Mouse (Mus musculus) heart, postnatal 0 days (tissue): ENCODE results near the gene Fam57a. TPM values are rescaled to one million over a fixed set of nuclear protein-coding genes. Genes with fewer than 3 reads are reported as not detected.
A peak's percentile ranks its signal among the peaks of the same experiment; 100 is the strongest.

Experiments
- ATAC-seq: fragments of 200-750 bp; cut with Nextera tagmentation; 2 replicates; pipeline ENCODE4 v1.8.0; 2017; ENCODE audit warnings: low read depth, moderate number of reproducible peaks, moderate library complexity; ENCODE audit not compliant: insufficient read depth
- DNase-seq: peaks from one replicate; pipeline ENCODE4 v3.0.0-alpha.2; 2016; ENCODE audit warnings: low spot score
- H3K27ac ChIP-seq: fragments of 300-500 bp; sonication (generic); 2 replicates; pipeline ENCODE4 v1.5.1; 2014; ENCODE audit warnings: low read depth, mild to moderate bottlenecking
- H3K27me3 ChIP-seq: fragments of 300-500 bp; sonication (generic); 2 replicates; pipeline ENCODE4 v1.6.1; 2014; ENCODE audit warnings: low read length, mixed read lengths; ENCODE audit not compliant: control insufficient read depth, insufficient read depth
- H3K36me3 ChIP-seq: fragments of 300-500 bp; sonication (generic); replicated peaks from 2 replicates; pipeline ENCODE4 v1.6.1; 2014; ENCODE audit warnings: low read length, mixed read lengths; ENCODE audit not compliant: control insufficient read depth, insufficient read depth
- H3K4me1 ChIP-seq: fragments of 300-500 bp; sonication (generic); 2 replicates; pipeline ENCODE4 v1.6.1; 2014; ENCODE audit warnings: antibody characterized with exemption; ENCODE audit not compliant: control insufficient read depth, insufficient read depth
- H3K4me2 ChIP-seq: fragments of 300-500 bp; sonication (generic); 2 replicates; pipeline ENCODE4 v1.6.1; 2014; ENCODE audit warnings: low read depth, mild to moderate bottlenecking, low read length, moderate library complexity
- H3K4me3 ChIP-seq: fragments of 300-500 bp; sonication (generic); 2 replicates; pipeline ENCODE4 v1.5.1; 2014; ENCODE audit warnings: low read depth, low read length
- H3K9ac ChIP-seq: fragments of 300-500 bp; sonication (generic); replicated peaks from 2 replicates; pipeline ENCODE4 v1.6.1; 2014; ENCODE audit warnings: low read depth, low read length, mixed read lengths
- H3K9me3 ChIP-seq: fragments of 300-500 bp; sonication (generic); replicated peaks from 2 replicates; pipeline ENCODE4 v1.6.1; 2016; ENCODE audit warnings: low read length; ENCODE audit not compliant: control insufficient read depth
- CTCF ChIP-seq: IDR thresholded peaks from 2 replicates; pipeline ENCODE4 v1.5.1; 2016; ENCODE audit warnings: antibody characterized with exemption, control low read depth, low read depth
- EP300 ChIP-seq: IDR thresholded peaks from 2 replicates; pipeline ENCODE4 v1.6.1; 2016; ENCODE audit warnings: antibody characterized with exemption, low read depth
- WGBS: fragments of 180-500 bp; shearing (Covaris S2); extraction: QIAGEN DNeasy Blood & Tissue Kit; methylation state at CpG from one replicate; pipeline ENCODE4 v1.1.7; 2014; 5-methylcytosine and 5-hydroxymethylcytosine counted together
- polyA plus RNA-seq: library from polyadenylated mRNA; unstranded; fragments of >200 nt; fragmentation: Nextera tagmentation; extraction: Ambion mirVana; gene quantifications from 2 replicates; pipeline ENCODE4 v1.2.1, GENCODE M21; 2015
- total RNA-seq: library from RNA; depleted of rRNA; stranded (reverse); fragments of >200 nt; gene quantifications from 2 replicates; pipeline ENCODE4 v1.2.3, GENCODE M21; 2014; ENCODE audit warnings: low replicate concordance

Gene Fam57a
- total and polyA plus RNA-seq, 2 experiments from 2014 or later, result 10.5 to 14.8 TPM

DNA sequence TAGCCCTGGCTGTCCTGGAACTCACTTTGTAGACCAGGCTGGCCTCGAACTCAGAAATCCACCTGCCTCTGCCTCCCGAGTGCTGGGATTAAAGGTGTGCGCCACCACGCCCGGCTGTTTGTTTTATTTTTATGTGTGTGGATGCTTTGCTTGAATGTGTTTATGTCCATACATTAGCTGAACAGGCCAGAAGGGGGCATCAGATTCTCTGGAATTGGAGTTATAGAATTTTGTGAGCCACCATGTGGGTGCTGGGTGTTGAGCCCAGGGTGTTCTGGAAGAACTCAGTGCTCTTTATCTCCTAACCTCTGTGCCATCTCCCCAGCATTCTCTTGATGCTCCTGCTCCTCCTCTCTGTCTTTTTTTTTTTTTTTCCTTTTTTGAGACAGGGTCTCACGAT lies 7.4 kb downstream of the Fam57a start:
- ATAC-seq (no peak), DNase-seq (no peak)
- Histone ChIP-seq H3K9me3 (no peaks in the 10 kb centered on the region), H3K9ac (no peak overlapping the region), H3K4me1 (no peaks in the 10 kb centered on the region), H3K36me3 (no peaks in the 10 kb centered on the region), H3K27ac (no peak overlapping the region), H3K4me2 (no peak overlapping the region), H3K4me3 (no peak overlapping the region), H3K27me3 (no peaks in the 10 kb centered on the region)
- WGBS, result 81% methylated on average over 6 of the region's 6 CpGs
- no peak for TF ChIP-seq CTCF

DNA sequence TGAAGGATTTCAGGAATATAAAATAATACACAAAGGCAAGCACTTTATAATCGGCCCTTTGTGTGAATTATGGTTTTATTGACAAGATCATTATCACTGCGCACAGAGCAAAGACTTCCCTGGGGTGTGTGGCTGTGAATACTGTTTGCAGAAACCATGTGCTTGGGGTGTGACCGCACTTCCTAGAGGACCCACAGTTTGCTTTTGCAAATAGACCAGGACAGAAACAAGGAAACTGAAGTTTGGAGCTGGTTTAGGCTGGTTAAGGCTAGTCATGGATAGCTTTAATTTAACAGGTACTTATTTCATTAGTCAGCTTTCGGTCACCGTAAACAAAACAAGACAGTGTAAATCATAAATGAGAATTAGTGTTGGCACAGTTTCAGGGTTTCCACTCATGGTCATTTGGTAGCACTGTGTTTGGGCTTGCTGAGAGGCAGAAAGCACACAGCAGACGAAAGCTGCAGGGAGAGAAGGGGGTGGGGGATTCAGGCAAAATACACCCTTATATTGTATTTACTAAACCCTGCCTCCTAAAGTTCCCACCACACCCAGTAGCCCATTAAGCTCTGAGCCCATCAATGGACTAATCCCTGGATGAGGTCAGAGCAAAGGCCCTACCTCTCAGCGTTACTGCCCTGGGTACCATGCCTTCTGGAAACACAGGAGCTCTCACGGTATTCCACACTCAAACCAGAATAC lies 17.0 kb downstream of the Fam57a start:
- H3K9me3 ChIP-seq, result no peaks in the 10 kb centered on the region
- WGBS, result 66% methylated on average over 8 of the region's 8 CpGs
- no peaks in the 10 kb centered on the region for H3K4me1 ChIP-seq
- no peak overlapping the region for H3K27ac ChIP-seq
- no peaks in the 10 kb centered on the region for H3K27me3 ChIP-seq
- DNase-seq, result no peak
- no peak overlapping the region for H3K4me3 ChIP-seq
- H3K9ac ChIP-seq, result no peak overlapping the region
- no peak for ATAC-seq
- TF ChIP-seq CTCF, result no peak
- TF ChIP-seq EP300, result no peak
- no peak overlapping the region for H3K4me2 ChIP-seq
- no peaks in the 10 kb centered on the region for H3K36me3 ChIP-seq

DNA sequence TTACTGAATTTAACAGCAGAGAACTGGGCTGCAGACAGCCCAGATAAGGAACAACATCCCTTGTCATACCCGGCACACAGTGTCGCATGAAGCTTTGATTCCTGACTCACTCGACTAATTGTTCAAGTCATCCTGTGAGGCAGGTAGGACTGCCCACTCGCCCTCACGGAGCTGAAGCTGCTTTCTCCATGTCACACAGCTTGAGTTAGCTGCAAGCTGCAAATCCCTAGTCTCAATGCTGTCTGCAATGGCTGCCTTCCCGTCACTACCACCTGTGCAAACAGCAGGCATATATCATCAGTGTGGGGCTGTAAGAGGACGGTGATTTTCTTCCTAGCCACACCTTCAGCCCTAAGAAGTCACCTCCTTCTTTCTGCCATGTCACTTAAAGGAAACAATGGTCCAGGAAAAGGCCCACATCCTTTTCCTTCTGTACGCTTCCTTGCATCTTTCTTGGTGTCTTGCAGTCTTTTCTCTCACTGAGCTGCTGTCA lies 17.6 kb downstream of the Fam57a start:
- Histone ChIP-seq H3K36me3 (no peaks in the 10 kb centered on the region), H3K9me3 (no peaks in the 10 kb centered on the region), H3K27ac (no peak overlapping the region), H3K4me3 (no peak overlapping the region), H3K27me3 (no peaks in the 10 kb centered on the region), H3K4me2 (no peak overlapping the region), H3K9ac (no peak overlapping the region), H3K4me1 (no peaks in the 10 kb centered on the region)
- DNase-seq (no peak), ATAC-seq (no peak)
- TF ChIP-seq EP300, result no peak
- no peak for TF ChIP-seq CTCF
- 44% methylated on average over 8 of the region's 8 CpGs for WGBS

- DNase-seq (peak; percentile 88), ATAC-seq (peak; percentile 98)
- Histone ChIP-seq H3K9me3 (no peaks in the 10 kb centered on the region), H3K27ac (no peak overlapping the region), H3K36me3 (0 out of 2 replicates have a peak, but pooled peaks cover 7% of the 10 kb centered on the region), H3K27me3 (no peaks in the 10 kb centered on the region), H3K4me1 (no peaks in the 10 kb centered on the region; the same call in 1 of the 2 replicates), H3K4me2 (peak overlapping the region; percentile 98), H3K4me3 (peak overlapping the region; percentile 84), H3K9ac (peak overlapping the region; percentile 74)
- TF ChIP-seq EP300 (no peak), CTCF (no peak)
- WGBS, result under 1% methylated on average over 85 of the region's 90 CpGs
These were observed 22.5 kb downstream of the Fam57a start for GRCm38 (mm10) chr11:76201761-76202674.

DNA sequence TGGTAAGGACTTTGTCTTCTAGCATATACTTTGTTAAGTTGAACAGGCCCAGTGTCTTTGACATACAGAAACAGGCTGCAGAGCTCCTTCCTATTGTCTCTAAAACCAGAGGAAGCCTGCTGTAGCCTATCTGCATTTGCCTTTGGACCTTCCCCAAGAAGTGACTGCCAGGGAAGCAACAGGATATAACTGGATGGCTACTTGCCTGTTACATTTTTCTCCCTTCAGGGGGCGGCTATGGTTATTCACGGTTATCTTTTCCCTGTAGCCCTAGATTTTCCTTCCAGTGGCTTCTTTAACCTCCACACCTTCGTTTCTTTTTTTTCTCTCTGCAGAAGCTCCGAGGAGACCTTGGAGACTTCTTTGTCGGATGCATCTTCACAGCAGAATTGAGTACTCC lies 27.3 kb downstream of the Fam57a start:
- ATAC-seq, result no peak

More for the DNA sequence above, 27.3 kb downstream of the Fam57a start:
- H3K4me1 ChIP-seq, result no peaks in the 10 kb centered on the region; the same call in 1 of the 2 replicates
- H3K9ac ChIP-seq, result no peak overlapping the region
- no peak overlapping the region for H3K27ac ChIP-seq
- no peaks in the 10 kb centered on the region for H3K9me3 ChIP-seq
- TF ChIP-seq EP300 (no peak), CTCF (no peak)
- WGBS, result 65% methylated on average over 5 of the region's 5 CpGs
- 0 out of 2 replicates have a peak, but pooled peaks cover 16% of the 10 kb centered on the region for H3K36me3 ChIP-seq
- DNase-seq, result peak; percentile 33
- no peaks in the 10 kb centered on the region for H3K27me3 ChIP-seq
- H3K4me2 ChIP-seq, result no peak overlapping the region
- no peak overlapping the region for H3K4me3 ChIP-seq
